Mouse (Mus musculus) embryo, embryonic 10 days (tissue): ENCODE data around the gene Brms1.
A peak's percentile ranks its signal among the peaks of the same experiment; 100 is the strongest.

ENCODE experiments used
- DNase-seq: peaks from one replicate; pipeline ENCODE4 v3.0.0-alpha.2; 2015; ENCODE audit warnings: low spot score

The Brms1 gene

GRCm38 (mm10) chr19:5039301-5040114, 1.6 kb upstream of the Brms1 start:
- DNase-seq = peak; percentile 43

GRCm38 (mm10) chr19:5041588-5041987, 434 bp downstream of the Brms1 start:
- no peak for DNase-seq

GRCm38 (mm10) chr19:5045531-5045930, 4.4 kb downstream of the Brms1 start:
- no peak for DNase-seq

DNA sequence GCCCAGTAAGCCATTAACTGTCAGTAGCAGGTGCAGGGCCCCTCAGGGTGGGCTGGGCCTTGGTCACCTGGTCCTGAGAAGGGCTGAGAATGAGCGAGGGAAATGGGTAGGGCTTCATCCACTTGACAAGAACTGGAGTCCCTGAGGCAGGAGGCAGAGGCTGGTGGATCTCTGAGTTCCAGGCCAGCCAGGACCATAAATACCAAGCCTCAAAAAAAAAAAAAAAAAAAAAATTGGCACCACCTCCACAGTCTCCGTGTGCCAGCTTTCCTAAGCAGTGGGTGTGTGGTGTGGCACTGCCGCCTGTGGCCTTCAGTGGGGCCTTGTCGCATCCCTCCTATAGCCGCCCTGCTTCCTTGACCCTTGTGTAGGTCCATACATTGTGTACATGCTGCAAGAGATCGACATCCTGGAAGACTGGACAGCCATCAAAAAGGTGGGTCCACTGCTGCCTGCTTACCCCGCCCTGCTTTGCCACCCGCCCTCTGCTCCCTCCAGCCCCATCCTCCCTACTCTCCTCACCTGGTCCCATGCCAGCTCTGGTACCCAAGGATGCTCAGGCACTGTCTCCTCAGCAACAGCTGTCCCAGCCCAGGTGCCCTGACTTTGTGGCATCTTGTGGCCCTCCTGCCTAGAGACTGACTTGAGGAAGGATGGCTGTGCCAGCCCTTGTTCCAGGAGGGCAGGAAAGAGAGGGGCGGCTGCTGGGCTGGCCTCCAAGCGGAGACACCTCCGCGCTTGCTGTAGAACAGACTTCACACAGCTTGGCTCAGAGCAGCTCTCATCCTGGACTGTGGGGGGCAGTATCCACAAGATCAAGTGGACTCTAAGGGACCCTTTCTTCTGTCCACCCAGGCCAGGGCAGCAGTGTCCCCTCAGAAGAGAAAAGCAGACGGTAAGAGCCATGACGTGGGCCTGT, 7.2 kb downstream of the Brms1 start:
- no peak for DNase-seq

- DNase-seq = no peak
These were observed 8.2 kb downstream of the Brms1 start for GRCm38 (mm10) chr19:5049325-5049724.

GRCm38 (mm10) chr19:5050047-5050905, 9.1 kb downstream of the Brms1 start, which contains the start of gene Rin1:
Gene Rin1 (plus strand): TSS chr19:5050481.
- peak; percentile 74 for DNase-seq

DNA sequence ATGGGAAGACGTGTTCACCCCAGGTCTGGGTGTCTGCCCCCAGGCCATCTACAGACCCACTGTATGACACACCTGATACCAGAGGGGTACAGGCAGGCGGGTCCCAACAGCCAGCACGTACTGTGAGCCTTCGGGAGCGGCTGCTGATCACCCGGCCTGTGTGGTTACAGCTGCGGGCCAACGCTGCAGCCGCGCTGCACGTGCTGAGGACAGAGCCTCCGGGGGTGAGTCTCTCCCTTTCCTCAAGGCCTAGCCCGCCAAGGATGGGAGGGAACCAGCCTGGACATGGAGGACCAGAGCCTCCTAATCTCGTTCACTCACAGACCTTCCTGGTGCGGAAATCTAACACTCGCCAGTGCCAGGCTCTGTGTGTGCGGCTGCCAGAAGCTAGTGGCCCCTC, 9.9 kb downstream of the Brms1 start:
- peak; percentile 64 for DNase-seq

- DNase-seq = no peak
These were observed 10.4 kb downstream of the Brms1 start for GRCm38 (mm10) chr19:5051515-5051914.

GRCm38 (mm10) chr19:5052166-5052822, 11.1 kb downstream of the Brms1 start:
- no peak for DNase-seq

DNA sequence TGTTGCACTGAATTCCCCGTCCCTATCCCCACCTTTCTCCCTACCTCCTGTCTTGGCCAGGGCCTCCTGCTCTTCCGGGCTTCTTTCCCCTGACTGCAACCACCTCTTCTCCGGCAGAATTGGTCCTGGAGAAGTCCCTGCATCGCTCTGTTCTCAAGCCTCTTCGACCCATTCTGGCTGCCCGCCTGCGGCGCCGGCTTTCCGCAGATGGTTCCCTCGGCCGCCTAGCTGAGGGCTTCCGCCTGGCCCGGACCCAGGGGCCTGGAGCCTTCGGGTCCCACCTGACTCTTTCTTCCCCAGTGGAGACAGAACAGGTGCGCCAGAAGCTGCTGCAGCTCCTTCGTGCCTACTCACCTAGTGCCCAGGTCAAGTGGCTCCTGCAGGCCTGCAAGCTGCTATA, 11.7 kb downstream of the Brms1 start:
- no peak for DNase-seq

DNA sequence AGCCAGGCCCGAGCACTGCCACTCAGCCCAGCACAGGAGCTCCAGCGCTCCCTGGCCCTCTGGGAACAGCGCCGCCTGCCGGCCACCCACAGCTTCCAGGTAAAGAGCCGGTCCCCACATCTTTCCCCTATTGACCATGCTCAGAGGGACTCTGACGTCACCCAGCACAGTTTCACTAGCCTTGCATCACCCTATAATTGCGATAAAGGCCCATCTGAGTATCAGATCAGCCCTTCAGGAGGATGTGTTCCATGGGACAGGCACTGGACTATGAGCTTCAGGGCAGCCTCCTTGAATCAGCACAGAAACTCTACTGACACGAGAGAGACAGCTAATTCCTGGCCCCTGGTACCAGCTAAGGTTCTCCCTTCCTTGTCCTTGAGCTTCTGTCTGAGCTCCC, 12.8 kb downstream of the Brms1 start:
- peak; percentile 70 for DNase-seq

- DNase-seq = peak; percentile 71
These were observed 15.1 kb downstream of the Brms1 start for GRCm38 (mm10) chr19:5056251-5056650.

DNA sequence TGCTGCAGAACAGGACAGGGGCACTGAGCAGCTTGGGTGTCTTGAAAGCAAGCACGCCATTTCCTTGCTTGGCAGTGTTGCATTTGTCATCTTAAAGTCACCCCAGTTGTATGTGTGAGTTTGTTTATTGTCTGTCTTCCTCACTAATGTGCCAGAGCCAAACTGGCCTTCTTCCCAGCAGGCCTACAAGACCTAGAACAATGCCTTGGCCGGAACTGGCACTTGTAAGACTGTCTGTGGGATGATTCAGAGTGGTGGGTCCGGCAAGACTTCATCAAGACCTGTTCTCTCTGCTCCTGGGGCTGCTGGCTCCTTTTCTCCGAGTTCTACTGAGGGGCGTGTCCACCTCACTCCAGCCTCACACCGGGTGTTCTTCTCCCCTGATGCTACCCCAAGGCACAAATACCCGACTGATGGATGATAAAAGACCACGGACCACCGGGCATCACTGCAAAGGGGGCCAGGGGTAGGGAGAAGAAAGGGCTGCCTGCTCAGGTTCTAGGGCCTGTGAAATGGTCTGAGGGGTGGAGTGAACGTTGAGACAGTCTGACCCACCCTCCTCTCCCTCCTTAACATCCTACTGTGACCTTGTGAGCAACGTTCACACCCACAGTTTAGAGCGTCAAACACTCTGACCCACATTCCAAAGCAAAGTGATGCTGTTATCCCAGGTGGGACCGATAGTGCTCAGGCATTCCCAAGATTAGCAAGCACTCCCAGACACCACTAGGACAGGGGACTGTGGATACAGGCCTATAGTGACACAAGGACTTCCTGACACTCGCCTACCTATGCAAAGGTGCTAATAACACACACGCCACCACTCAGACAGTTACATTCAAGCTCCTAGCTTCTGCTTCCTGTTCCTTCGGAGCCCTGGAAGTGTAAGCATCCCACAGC, 17.0 kb downstream of the Brms1 start:
- no peak for DNase-seq

DNA sequence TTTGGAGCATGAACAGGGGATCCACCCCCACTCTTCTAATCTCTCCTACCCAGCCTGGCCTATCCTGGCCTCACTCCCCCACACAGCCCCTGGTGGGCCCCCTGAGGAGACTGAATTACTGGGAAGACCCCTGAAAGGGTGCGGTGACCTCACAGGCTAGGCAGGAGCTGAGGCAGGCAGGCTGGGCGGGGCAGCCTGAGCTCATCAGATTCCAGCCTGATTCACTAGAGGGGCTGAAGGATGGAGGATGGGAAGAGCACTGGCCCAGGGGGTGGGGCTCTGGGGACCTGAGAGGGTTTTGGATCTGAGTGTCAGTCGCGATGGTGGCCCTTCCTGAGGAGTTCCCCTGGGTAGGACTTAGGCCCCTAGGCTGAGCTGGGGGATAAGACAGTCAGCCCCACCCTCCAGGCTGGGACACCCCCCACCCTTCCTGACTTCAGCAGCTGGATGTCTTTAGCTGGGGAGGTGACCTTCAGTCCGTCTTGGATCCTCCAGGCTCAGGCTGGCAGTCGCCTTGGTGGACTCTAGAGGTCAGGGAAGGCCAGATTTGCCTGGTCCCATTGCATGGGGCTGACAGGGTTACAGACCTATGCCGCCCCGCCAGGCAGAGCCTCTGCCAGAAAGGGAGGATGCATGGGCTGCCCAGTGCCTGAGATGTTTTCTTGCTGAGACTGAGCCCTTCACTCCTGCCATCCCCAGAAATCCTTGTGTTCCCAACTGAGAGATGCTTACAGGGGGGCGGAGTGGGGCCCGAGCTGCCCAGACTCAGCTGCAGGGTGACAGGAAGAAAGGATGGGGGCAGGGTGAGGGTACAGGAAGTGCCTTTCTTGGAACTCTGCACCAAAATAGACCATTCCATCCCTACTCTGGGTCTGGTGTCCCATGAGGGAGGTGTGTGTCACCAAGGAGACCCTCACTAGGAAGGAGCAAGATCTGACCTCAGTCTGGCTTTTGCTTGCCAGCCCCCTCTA, 17.9 kb downstream of the Brms1 start:
- DNase-seq = peak; percentile 74

- DNase-seq = no peak
These were observed 19.5 kb downstream of the Brms1 start for GRCm38 (mm10) chr19:5060365-5061330.

DNA sequence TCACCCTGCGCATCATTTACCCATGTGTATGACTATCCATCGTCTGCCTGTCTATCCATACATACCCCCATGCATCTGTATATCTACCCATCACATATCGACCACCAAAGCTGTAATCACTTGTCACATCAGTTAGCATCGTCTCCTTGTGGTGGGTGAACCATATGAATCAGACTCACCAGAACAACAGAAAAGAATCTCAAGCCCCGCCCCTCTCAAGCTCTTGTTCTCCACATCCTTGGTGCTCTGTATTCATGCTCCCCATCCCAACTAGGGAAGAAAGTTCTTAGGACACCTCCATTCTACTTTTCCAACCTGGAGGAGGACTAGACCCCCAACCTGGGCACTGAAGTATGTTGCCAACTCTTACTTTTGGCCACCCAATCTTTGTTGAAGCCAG, 20.9 kb downstream of the Brms1 start:
- DNase-seq = no peak

DNA sequence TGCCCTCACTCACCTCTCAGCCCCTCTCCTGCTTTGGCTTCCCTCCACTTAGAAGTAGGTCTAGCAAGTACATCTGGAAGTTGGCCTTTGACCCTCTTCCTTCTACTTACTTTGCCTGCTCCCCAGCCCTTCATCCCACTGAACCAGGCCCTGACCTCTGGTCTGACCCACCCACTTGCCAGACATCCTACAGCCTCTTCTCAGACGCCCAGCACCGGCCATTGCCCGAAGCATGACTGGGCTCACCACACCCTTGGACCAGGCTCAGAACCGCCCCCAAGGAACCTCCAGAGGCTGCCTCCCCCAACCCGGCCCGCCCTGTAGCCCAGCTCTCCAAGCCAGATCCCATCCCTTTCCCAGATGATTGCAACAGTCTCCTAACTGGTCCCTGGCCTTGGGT, 21.3 kb downstream of the Brms1 start:
- peak; percentile 79 for DNase-seq

GRCm38 (mm10) chr19:5065104-5065503, 23.9 kb downstream of the Brms1 start:
- DNase-seq = no peak
